Mouse (Mus musculus): Measurements from ENCODE around the gene Sh3bp2. TPM values are rescaled to one million over a fixed set of nuclear protein-coding genes. Genes with fewer than 3 reads are reported as not detected.
A peak's percentile ranks its signal among the peaks of the same experiment; 100 is the strongest.
"Not testable (repeated sequence)": the region's sequence is repeated elsewhere in the genome, so short reads cannot be mapped to it uniquely, and the experiment has no call there.

Sh3bp2 gene
- total RNA-seq, 2 experiments from 2014 or later: 4.7 to 5.6 TPM

GRCm38 (mm10) chr5:34563854-34564253 lies 38.2 kb downstream of the Sh3bp2 start:
- ATAC-seq (replicated peaks; ENCODE audit: low FRiP score, poor library complexity, severe bottlenecking): no peak

DNA sequence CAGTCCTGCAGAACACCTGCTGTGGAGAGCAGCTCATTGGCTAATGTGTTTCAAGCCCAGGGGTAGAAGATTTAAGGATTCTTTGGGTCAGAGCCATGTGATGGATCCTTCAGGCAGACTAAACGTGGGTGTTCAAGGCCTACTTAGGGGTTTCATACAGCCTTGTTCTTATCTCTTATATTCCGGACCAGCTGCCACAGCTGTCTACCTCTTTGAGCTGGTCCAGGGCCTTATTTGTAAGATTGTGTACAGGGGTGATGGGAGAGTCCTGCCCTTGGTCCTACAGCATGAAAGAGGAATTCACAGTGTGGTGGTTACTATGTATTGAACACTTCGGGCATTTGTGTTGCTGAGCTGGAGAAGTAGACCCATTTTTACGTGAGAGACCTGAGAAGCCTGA lies 38.7 kb downstream of the Sh3bp2 start:
- peak; percentile 58 for ATAC-seq (replicated peaks; ENCODE audit: low FRiP score, poor library complexity, severe bottlenecking)

DNA sequence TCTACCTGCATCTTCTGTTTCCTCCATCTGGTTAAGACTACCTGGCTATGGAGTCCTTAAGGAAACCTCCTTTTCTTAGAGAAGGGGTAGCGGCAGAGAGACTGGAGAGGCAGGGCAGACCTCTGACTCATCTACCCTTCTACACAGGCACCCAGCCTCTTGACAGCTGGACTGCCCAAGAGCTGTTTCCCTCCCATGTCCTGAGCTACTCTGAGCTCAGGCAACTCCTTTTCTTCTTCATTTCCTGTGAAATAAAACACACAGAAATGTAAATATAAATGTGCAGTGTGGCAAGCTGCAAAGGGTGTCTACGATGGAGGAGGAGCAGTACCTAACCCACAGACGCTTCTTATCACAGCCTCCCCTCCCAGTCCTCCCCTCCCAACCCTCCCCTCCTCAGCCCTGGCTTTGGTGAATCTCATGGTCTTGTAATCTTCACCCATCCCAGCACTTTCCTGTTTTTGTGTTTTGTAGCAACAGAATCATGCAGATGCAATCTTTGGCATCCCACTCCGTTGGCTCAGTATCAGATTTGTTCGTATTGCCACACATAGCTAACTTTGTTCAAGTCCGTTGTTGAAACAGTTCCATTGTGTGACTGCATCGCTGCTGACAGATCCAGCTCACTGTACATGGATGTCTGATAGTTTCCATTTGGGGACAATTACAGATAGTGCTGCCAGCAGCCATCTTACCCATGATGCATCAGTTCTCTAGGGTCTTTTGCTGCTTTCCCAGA lies 40.1 kb downstream of the Sh3bp2 start:
- ATAC-seq (replicated peaks; ENCODE audit: low FRiP score, poor library complexity, severe bottlenecking): peak; percentile 76

GRCm38 (mm10) chr5:34571551-34571950 lies 45.9 kb downstream of the Sh3bp2 start:
- ATAC-seq (replicated peaks; ENCODE audit: low FRiP score, poor library complexity, severe bottlenecking): 0 out of 2 replicates have a peak, but pooled peaks have one; percentile 11

DNA sequence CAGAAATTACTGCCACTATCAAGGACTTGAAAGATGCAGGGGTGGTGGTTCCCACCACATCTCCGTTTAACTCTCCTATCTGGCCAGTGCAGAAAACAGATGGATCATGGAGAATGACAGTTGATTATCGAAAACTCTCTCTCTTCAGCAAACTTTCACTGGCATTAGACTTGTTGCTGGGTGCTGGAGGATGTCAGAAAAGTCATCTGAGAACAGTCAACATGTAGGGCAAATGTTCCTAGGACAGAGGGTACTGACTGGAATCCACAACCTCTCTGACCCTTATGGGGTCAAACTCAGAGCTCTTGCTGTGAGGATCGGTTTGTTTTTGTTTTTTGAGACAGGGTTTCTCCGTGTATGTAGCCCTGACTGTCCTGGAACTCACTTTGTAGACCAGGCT lies 46.9 kb downstream of the Sh3bp2 start:
- peak; percentile 34 for ATAC-seq (replicated peaks; ENCODE audit: low FRiP score, poor library complexity, severe bottlenecking)

GRCm38 (mm10) chr5:34573268-34574221 lies 47.9 kb downstream of the Sh3bp2 start, which contains the start of gene Add1:
Gene Add1, plus strand, starts transcription at chr5:34573664.
- ATAC-seq (replicated peaks; ENCODE audit: low FRiP score, poor library complexity, severe bottlenecking): peak; percentile 86

- no peak for ATAC-seq (replicated peaks; ENCODE audit: low FRiP score, poor library complexity, severe bottlenecking)
Observed at GRCm38 (mm10) chr5:34574721-34575120, 49.1 kb downstream of the Sh3bp2 start.

DNA sequence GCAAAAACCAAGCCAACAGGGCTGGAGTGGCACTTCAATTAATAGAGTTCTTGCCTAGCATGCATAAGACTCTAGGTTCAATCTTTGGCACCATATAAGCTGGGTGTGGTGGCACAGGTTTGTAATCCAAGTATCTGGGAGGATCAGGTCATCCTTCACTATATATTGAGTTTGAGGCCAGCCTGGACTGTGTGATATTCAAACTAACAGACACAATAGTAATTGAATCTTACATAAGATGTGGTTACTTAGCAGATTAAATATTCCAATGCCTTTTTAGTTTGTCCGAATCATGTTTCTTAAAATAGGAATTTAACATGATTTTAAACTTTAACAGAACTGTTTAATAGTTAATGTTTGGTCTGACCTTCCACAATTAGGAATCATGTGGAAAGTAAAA lies 50.6 kb downstream of the Sh3bp2 start:
- ATAC-seq (replicated peaks; ENCODE audit: low FRiP score, poor library complexity, severe bottlenecking): no peak

- no peak for ATAC-seq (replicated peaks; ENCODE audit: low FRiP score, poor library complexity, severe bottlenecking)
Observed at GRCm38 (mm10) chr5:34578038-34578655, 52.5 kb downstream of the Sh3bp2 start.

GRCm38 (mm10) chr5:34579377-34579776 lies 53.7 kb downstream of the Sh3bp2 start:
- no peak for ATAC-seq (replicated peaks; ENCODE audit: low FRiP score, poor library complexity, severe bottlenecking)

GRCm38 (mm10) chr5:34581671-34582313 lies 56.2 kb downstream of the Sh3bp2 start:
- ATAC-seq (replicated peaks; ENCODE audit: low FRiP score, poor library complexity, severe bottlenecking): peak; percentile 92

GRCm38 (mm10) chr5:34582314-34582675 lies 56.7 kb downstream of the Sh3bp2 start:
- ATAC-seq (replicated peaks; ENCODE audit: low FRiP score, poor library complexity, severe bottlenecking): peak; percentile 63

- no peak for ATAC-seq (replicated peaks; ENCODE audit: low FRiP score, poor library complexity, severe bottlenecking)
Observed at GRCm38 (mm10) chr5:34585216-34585615, 59.6 kb downstream of the Sh3bp2 start.

DNA sequence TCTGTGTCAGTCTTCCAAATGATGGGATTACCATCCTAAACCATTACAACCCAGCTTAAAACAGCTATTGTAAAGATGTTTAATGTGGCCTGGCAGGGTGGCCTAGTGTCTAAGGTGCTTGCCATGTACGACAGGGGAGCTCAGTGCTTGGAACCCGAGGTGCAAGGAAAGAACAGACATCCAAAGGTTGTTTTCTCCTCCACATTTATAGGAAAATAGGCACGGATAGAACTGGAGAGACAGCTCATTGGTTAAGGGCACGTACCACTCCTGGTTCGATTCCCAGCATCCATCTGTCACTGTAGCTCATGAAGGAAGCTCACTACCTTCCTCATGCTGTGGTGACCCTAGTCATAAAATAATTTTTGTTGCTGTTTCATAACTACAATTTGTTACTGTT lies 62.2 kb downstream of the Sh3bp2 start:
- ATAC-seq (replicated peaks; ENCODE audit: low FRiP score, poor library complexity, severe bottlenecking): no peak

DNA sequence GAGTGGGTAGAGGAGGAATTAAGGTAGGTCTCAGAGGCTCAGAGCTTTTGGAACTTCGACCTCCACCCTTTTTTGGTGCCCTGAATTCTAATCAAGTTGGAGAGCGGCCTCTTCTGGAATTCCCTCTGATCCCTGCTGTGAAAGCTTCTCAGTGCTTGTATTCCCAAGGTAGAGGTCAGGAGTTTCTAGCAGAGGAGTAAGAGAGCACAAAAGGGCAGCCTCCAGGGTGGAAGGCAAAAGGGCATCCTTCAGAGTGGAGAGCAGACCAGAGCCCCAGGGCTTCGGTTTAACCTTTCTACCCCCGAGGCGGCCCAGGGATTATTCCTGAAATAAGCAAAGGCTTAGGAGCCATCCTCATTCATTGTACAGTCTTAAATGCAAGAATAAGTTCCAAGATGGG lies 64.4 kb downstream of the Sh3bp2 start:
- ATAC-seq (replicated peaks; ENCODE audit: low FRiP score, poor library complexity, severe bottlenecking): no peak

DNA sequence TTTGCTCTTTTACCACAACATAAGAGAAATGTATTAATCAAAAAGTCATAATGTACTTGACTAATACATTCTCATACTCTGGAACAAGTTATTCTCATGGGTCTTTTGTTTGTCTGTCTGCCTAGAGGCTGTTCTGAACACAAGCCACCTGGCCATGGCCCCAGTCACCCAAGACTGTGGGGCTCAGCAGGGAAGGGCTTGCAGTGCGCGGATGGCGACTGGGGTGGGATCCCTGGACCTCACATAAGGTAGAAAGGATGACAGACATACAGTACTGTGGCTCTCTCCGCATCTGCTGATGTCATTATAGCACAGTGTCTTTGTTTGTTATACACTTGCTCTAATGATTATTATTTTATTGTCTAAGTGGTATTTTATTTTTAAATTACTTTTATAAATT lies 65.1 kb downstream of the Sh3bp2 start:
- ATAC-seq (replicated peaks; ENCODE audit: low FRiP score, poor library complexity, severe bottlenecking): no peak

DNA sequence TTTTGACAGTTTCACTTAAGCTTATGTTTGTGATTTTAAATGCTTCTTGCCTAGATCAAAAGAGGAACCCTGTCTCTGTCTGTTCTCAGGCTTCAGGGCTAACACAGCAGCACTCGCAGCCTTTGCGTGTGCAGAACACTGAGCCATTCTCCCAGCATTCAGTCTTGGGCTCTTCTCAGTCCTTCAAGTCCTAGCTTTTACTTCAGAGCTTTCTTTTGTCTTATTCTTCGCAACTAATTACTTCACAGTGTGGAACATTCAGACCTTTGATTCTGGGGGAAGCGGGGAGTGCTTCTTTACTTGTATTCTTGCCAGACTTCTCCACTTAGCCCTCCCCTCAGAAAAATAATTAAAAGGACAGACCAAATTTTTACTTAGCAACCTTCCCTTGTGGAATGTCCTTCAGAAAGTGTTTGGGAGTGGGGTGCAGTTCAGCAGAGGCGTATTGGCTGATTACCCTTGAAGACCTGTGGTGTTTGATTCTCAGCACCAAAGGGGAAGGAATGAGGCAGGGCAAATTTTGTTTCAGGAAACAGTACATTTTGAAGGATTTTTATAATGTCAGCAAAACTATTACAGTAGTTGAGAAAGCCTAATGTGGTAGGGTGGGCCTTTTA lies 65.9 kb downstream of the Sh3bp2 start:
- no peak for ATAC-seq (replicated peaks; ENCODE audit: low FRiP score, poor library complexity, severe bottlenecking)

GRCm38 (mm10) chr5:34592224-34592623 lies 66.6 kb downstream of the Sh3bp2 start:
- ATAC-seq (replicated peaks; ENCODE audit: low FRiP score, poor library complexity, severe bottlenecking): not testable (repeated sequence)

GRCm38 (mm10) chr5:34592666-34593065 lies 67.0 kb downstream of the Sh3bp2 start:
- no peak for ATAC-seq (replicated peaks; ENCODE audit: low FRiP score, poor library complexity, severe bottlenecking)
